ENCODE assay signal across 9 mouse cellular contexts in genomic region chr9:25212309-25213163, GRCm38 (mm10). TPM values are rescaled to one million over a fixed set of nuclear protein-coding genes. Genes with fewer than 3 reads are reported as not detected.
DNase-seq lines count a peak whose midpoint lies in the region; ATAC-seq lines count a peak whose summit lies in the region.
"Had no signal": no experiment of that assay in that cellular context is flagged by ENCODE, and none has a peak within 500 bp of the region (broad histone marks: within the 10 kb centered on the region; RNA-seq: fewer than 3 reads in every experiment).

No protein-coding gene starts in this region.

- WGBS in forebrain, embryonic 15.5 days = 52% methylated on average over 9 of the region's 9 CpGs
- WGBS in intestine, embryonic 15.5 days = 39% methylated on average over 9 of the region's 9 CpGs
- WGBS in neural tube, embryonic 11.5 days = 53% methylated on average over 9 of the region's 9 CpGs

- H3K27me3 ChIP-seq in forebrain, embryonic 15.5 days = no peaks in the 10 kb centered on the region
- no peaks in the 10 kb centered on the region for H3K27me3 ChIP-seq in intestine, embryonic 15.5 days (replicated peaks)
- no peaks in the 10 kb centered on the region for H3K27me3 ChIP-seq in neural tube, embryonic 11.5 days (ENCODE audit: control insufficient read depth, insufficient read depth, low read length)
- H3K27me3 ChIP-seq: liver, embryonic 13.5 days had no signal

- peak overlapping the region; percentile 62 for H3K27ac ChIP-seq in forebrain, embryonic 15.5 days (replicated peaks)
- peak overlapping the region; percentile 71 for H3K27ac ChIP-seq in intestine, embryonic 15.5 days
- H3K27ac ChIP-seq in neural tube, embryonic 11.5 days (ENCODE audit: low read depth, low read length) = peak overlapping the region; percentile 63
- H3K27ac ChIP-seq: liver, embryonic 13.5 days had no signal

- H3K4me2 ChIP-seq in forebrain, embryonic 15.5 days (replicated peaks) = no peak overlapping the region
- no peak overlapping the region for H3K4me2 ChIP-seq in intestine, embryonic 15.5 days (replicated peaks)
- no peak overlapping the region for H3K4me2 ChIP-seq in neural tube, embryonic 11.5 days (ENCODE audit: low read depth)
- H3K4me2 ChIP-seq: liver, embryonic 13.5 days had no signal

- H3K9me3 ChIP-seq in forebrain, embryonic 15.5 days = no peaks in the 10 kb centered on the region
- no peaks in the 10 kb centered on the region for H3K9me3 ChIP-seq in intestine, embryonic 15.5 days
- H3K9me3 ChIP-seq in neural tube, embryonic 11.5 days (ENCODE audit: control insufficient read depth, low read length) = no peaks in the 10 kb centered on the region
- H3K9me3 ChIP-seq: liver, embryonic 13.5 days had no signal

- DNase-seq in layer of hippocampus, adult 9-11 months = peak; percentile 18
- DNase-seq in layer of hippocampus, postnatal 25 days (ENCODE audit: extremely low spot score in 1 of 2, low spot score in 1 of 2) = no peak
- DNase-seq in neural tube, embryonic 11.5 days (ENCODE audit: low spot score) = peak; percentile 46
- no peak for DNase-seq in spleen, postnatal 10 days (ENCODE audit: low spot score in 2 of 2)
- no peak for DNase-seq in thymus, postnatal 36 days
- DNase-seq: liver, embryonic 13.5 days had no signal

- no peak overlapping the region for H3K4me3 ChIP-seq in forebrain, embryonic 15.5 days
- no peak overlapping the region for H3K4me3 ChIP-seq in intestine, embryonic 15.5 days (replicated peaks)
- H3K4me3 ChIP-seq in neural tube, embryonic 11.5 days (ENCODE audit: low read depth, low read length) = no peak overlapping the region
- H3K4me3 ChIP-seq: liver, embryonic 13.5 days had no signal

- ATAC-seq in forebrain, embryonic 15.5 days (replicated peaks) = peak; percentile 81
- peak; percentile 86 for ATAC-seq in intestine, embryonic 15.5 days
- ATAC-seq in neural tube, embryonic 11.5 days (ENCODE audit: insufficient read depth, low FRiP score, low TSS enrichment) = peak; percentile 85
- no peak for ATAC-seq in monocyte, adult 5-6 weeks (replicated peaks; ENCODE audit: insufficient number of reproducible peaks, low FRiP score, low TSS enrichment, poor library complexity, severe bottlenecking)

- no peak overlapping the region for H3K9ac ChIP-seq in forebrain, embryonic 15.5 days (replicated peaks)
- H3K9ac ChIP-seq in intestine, embryonic 15.5 days = no peak overlapping the region
- no peak overlapping the region for H3K9ac ChIP-seq in neural tube, embryonic 11.5 days (ENCODE audit: low read length)
- H3K9ac ChIP-seq: liver, embryonic 13.5 days had no signal

- H3K36me3 ChIP-seq in forebrain, embryonic 15.5 days = no peaks in the 10 kb centered on the region
- H3K36me3 ChIP-seq in intestine, embryonic 15.5 days = no peaks in the 10 kb centered on the region
- no peaks in the 10 kb centered on the region for H3K36me3 ChIP-seq in neural tube, embryonic 11.5 days (ENCODE audit: control insufficient read depth, insufficient read depth, low read length)
- H3K36me3 ChIP-seq: liver, embryonic 13.5 days had no signal

- H3K4me1 ChIP-seq in forebrain, embryonic 15.5 days = peaks cover 3% of the 10 kb centered on the region; the same call in 1 of the 2 replicates
- no peaks in the 10 kb centered on the region for H3K4me1 ChIP-seq in intestine, embryonic 15.5 days (replicated peaks)
- H3K4me1 ChIP-seq in neural tube, embryonic 11.5 days (ENCODE audit: control insufficient read depth, insufficient read depth, low read length) = peaks cover 8% of the 10 kb centered on the region; the same call in 1 of the 2 replicates

RNA-seq across cellular contexts. Expression of gene Sept7, which starts 39.7 kb away (rescaled TPM):
- total RNA-seq in layer of hippocampus, postnatal 25 days (2021) = 100 to 1,000 TPM; 281 to 289 TPM
- 253 and 262 TPM in 2 replicates for polyA plus RNA-seq in forebrain, embryonic 15.5 days (2015; fragmentation: Nextera tagmentation; extraction: Ambion mirVana)
- polyA plus RNA-seq in intestine, embryonic 15.5 days (2015; fragmentation: Nextera tagmentation; extraction: Ambion mirVana) = 221 and 262 TPM in 2 replicates
- polyA plus RNA-seq in neural tube, embryonic 11.5 days (2014; fragmentation: Nextera tagmentation; extraction: Ambion mirVana) = 305 and 311 TPM in 2 replicates
- 444 to 467 TPM (median 446 TPM) in 3 replicates for total RNA-seq in monocyte, adult 5-6 weeks (2017)

Comparison
In these comparisons a context has a peak if more than half of its experiments do, and no peak if none do; other contexts are left out.
1. DNase-seq: peak in layer of hippocampus, adult 9-11 months (single experiment) and neural tube, embryonic 11.5 days (single experiment); none in layer of hippocampus, postnatal 25 days (0 of 2), spleen, postnatal 10 days (0 of 2) and thymus, postnatal 36 days (0 of 2).
2. Peak in every context shown above with its lines, with median percentiles within 50 percentile points of each other: H3K27ac ChIP-seq.